Mouse (Mus musculus): ENCODE measurements around the gene BC048679.
"Not testable (repeated sequence)": the region's sequence is repeated elsewhere in the genome, so short reads cannot be mapped to it uniquely, and the experiment has no call there.

BC048679 gene

DNA sequence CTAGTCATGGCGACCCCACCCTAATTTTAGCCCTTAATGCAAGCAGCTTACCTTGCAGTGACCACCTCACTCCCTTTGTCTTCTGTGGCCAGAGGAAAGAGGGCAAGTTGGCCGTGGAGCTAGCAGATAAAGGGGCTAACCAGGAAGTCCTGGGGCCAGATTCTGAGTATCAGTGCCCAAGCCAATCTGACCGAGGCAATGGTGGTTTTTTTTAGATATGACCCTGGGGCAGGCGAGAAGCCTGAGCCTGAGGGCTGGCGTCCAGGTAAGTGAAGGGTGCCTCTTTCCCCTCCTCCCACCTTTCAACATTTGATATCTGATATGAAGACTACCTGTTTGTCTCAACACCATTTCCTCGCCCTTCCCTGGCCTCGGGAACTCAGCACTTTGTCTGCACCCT is at the start of gene BC048679:
Gene BC048679 (minus strand): TSS at position 101 of the 400 bp plus-strand sequence.
- no peak for DNase-seq (ENCODE audit: low spot score in 2 of 2)

DNA sequence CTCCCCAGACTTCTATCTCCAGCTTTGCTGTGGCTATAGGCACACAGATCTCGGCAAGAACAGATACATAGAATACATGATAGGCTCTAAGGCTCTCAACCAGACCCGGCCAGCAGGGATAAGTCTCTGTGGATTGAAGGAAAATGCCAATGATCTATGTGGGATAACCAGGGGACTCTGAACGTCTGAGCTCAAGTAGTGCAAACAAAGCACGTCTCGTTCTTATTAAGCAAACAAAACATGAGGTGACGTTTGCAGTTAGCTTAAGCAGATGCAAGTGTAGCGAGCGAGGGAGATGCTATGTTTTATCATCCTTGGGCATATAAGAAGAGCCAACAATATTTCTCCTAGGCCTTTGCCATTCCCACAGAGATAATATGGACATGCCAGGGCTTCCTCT is 44.9 kb upstream of the BC048679 start:
- DNase-seq (ENCODE audit: low spot score in 2 of 2): no peak

DNA sequence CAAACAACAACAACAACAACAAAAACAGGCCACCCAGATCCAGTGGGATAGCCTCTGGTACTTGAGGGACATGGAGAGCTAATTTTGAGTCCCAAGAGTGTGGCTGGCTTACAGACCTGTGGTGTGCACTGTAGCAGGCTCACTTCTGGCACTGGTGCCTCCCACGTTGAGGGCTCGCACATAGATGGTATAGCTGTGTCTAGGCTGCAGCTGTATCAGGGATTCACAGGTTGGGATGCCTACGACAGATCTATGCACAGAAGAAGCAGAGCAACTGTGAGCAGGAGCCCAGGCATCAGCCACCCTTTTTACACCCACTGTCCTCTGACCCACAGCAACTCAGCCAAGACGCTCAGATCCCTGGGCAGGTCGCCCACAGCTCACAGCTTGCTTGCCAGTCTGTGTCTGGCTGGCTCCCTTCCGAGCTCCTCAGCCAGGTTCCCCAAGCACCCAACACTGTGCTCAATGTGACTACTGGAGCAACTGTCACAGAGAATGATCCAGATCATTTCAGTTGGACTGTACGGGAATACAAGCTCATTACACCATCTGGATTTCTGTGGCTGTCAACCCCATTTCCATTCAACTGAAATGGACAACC is 43.9 kb upstream of the BC048679 start:
- no peak for DNase-seq (ENCODE audit: low spot score in 2 of 2)

DNA sequence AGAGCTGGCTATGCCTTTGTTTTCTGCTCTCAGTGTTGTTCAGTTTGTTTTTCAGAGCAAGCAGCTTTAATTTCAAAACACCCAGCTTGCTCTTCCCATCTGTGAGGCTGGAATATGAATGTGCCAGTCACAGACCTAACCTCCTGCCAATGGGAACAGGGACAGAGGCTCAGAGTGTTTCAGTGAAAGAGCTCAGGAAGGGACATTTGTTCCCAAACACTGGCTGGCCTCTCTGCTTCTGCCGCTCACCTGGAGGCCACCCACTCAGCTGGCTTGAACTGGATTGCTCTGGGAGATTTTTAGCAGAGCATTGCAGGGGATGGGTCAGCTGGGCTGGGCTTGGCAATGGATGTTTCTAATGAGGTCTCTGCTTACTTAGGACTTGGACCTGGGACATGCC is 42.9 kb upstream of the BC048679 start:
- no peak for DNase-seq (ENCODE audit: low spot score in 2 of 2)

DNA sequence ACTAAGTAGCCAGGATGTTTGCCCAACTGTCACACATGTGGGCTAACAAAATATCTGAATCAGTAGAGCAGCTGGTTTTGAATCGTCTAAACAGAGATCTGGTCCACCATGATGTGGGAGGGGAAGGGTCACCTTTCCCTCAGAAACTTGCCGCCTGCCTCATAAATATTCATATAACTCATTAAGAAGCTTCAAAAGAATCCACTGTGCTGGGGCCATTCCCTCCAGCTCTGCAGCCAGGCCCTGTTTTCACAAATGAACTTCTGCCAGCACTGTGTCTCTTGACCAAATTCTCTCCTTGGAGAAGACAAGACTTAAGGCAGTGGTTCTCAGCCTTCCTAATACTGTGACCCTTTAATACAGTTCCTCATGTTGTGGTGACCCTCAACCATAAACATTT is 41.5 kb upstream of the BC048679 start:
- DNase-seq (ENCODE audit: low spot score in 2 of 2): no peak

DNA sequence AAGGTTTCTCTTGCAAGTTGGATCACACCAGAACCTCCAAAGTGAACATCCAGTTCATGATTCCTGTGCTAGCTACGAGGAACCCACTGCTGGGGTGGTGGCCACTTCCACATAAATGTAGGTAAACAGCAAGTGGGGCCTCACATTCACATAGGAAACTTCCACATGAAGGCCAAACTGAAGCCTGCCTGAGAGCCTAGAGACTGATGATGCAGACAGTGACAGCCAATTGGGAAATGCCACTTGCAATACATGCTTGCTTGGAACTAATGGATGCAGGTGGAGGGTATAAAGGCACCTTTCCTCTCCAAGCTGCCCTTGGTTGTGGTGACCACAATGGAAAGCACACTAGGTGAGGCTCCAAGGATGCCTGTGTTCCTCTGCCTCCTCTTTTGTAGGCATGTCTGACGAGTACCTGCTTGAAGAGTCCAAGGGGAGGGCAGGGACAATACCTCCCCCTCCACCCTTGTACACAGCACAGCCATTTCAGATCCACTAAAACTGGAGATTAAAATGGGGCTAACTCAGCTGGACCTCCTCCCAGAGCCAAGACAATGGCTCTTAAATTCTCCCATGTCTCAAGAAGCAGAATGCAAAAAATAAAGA is 40.1 kb upstream of the BC048679 start:
- DNase-seq (ENCODE audit: low spot score in 2 of 2): no peak

DNA sequence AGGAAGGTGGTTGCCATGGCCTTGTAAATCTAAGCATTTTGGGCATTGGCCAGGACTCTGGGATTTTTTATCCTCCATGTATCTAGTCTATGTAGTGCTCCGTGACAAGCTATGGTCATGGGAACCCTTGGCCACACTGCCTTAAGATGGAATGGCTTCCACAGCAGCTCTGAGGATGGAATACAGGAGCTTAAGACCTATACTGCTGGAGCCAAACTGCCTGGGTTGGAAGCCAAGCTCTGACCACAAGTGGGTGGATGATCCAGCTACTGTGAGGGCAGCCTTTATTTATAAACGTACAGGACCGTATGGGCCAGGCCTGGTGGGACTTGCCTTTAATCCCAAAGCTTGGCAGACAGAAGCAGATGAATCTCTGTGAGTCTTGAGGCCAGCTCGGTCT is 38.4 kb upstream of the BC048679 start:
- DNase-seq (ENCODE audit: low spot score in 2 of 2): no peak

DNA sequence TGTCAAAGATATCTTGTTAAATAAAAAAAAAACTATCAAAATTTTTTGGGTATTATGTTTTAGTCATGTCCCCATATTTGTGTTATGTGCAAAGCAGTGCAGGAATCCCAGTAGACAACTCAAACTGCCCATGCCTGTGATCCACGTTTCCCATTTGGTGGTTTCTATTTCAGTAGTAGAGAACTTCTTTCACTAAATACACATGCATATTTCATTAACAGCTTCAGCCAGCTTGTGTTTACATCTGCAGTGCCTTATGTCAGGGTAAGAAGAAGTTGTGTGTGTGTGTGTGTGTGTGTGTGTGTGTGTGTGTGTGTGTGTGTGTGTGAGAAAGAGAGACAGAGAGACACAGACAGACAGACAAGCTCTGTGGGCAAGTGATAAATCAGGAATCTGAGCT is 33.4 kb upstream of the BC048679 start:
- no peak for DNase-seq (ENCODE audit: low spot score in 2 of 2)

DNA sequence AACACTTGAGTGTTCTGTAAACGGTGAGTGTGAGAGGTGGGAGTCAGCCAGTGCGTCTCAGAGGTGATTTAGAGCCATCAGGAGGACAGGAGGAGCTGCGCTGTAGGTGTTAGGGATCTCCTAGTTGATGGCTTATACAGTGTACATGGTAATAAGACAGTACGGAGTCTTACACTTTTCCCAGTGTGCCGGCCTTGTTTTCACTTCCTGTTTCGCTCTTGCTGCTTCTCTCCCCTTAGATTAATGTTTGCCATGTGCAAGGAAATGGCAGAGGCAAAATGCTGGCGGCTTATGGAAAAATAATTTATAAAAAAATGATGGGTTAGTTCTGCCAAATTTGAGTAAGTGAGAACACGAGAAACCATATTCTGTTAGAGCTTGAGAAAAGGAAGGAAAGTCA is 30.8 kb upstream of the BC048679 start:
- DNase-seq (ENCODE audit: low spot score in 2 of 2): no peak

DNA sequence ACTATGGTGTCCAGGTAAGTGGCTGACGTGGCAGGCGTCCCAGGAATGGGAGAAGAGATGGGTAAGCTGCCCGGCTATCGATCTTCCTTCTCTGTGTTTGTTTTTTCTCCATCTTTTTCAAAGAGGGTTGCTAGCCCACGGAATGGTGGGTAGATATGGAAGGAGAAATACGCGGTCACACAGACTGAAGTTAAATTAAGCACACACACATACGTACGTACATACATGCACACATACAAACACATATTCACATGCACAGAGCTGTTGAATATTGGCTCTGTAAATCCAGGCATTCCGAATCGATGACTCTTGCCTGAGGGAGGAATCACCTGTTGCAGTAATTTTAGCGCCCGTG is 25.6 kb upstream of the BC048679 start:
- no peak for DNase-seq (ENCODE audit: low spot score in 2 of 2)

DNA sequence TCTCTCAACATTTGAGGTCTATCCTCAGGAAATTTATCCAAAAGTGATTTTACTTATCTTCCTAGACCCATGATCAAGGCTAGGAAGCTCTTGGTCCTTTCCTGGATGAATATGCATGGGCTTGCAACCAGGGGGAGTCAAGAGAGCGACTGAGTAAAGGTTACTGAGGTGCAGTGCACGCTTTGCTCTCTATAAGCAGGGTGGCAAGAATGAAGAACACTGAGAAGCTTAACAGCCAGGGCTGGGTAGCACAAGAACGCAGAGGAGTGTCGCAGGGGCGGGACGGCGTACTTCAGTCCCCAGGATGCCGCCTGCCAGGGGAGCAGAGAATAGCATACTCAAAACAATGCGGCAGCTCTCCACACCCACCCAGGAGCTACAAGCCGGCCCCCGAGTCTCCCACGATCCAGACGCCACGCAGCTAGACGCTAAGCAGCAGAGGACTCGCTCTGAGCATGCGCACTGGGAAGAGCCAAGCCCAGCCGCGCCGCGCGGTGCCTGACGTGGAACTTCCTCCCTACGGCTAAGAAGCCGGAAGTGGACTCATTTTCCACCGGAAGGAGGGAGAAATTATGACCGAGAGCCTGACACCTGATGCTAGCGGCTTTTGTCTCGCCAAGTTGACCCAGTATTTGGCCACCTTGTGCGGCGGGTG is 25.1 kb upstream of the BC048679 start:
- DNase-seq (ENCODE audit: low spot score in 2 of 2): peak; percentile 73 to 90

DNA sequence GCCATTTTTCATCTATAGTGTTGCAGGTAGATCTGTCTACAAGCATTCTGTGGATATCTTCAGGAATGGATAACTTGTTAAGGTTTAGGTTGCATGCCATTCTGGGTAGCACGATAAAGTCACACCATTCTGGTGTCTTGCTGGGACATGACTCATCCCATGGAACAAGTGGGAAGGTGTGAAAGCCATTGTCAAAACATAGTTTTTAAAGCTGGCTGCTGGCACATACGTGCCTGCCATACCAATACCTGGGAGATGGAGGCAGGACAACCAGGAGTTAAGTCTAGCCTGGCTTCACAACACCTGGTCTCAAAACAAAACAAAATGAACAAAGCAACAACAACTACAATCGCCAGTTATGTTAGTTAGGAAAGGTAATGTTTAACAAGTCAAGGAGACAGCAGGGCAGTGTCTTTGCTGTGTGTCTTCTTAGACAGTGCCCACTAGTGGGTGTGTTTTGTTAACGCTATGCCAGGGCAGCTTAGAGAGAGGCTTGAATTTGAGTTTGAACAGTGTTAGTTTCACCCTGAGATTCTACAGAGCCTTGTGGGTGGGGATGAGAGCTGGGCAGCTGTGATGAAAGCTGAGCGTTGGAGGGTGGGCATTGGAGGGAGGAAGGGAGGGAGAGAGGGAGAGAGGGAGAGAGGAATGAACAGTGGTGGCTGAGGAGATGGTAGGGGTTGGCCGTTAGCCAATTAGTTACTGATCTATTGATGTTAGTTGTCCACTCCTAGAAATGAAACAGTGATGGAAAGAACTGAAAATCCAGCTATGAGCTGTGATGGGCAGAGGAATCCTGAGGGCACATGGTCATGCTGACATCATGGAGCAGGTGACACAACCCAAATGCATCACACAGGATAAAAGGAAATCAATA is 18.3 kb upstream of the BC048679 start:
- no peak for DNase-seq (ENCODE audit: low spot score in 2 of 2)

DNA sequence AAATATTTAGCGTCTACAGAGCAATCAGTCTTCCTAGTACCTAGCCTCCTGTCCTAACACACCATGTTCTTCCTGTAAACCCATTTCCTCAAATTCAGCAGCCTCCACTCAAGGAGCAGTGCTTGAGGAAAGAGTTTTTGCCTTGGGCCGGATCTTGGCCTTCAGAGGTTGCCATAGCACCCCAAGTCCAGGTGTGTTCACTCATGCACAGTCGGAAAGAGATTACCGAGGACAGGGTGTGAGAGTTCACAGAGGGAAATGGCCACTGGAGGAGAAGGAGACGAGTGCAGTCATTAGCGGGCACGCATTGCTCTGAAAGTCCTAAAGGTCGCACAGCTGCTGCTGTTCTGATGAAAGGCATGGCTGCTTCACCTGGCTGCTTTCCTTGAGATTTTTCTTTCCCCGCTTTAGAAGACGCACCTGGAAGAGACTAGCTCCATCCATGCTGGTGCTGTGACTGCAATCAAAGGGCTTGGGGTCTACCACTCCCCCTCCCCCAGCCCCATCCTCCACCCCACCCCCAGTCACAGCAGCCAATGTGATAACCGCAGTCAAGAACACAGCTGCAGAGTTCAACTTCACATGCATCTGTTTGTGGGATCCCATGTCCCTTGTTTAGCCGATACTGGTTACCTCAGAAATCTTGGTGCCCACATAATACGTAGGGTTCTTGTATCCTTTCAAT is 17.0 kb upstream of the BC048679 start:
- DNase-seq (ENCODE audit: low spot score in 2 of 2): no peak

DNA sequence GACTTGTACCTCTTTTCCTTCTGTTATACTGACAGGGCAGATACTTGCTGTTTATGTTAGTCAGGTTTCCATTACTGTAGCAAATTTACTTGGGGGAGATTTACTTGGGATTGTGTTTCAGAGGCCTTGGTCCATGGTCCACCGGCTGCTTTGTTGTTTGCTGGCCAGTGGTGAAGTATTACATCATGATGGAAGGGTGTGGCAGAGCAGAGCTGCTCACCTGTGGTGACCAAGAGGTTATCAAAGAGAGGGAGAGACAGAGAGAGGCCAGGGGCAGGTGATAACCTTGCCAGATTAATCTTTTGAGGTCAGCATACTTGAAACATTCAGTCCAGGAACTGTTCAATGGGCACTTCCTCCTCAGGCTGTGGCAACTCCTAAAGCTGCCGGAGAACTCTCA is 3.0 kb upstream of the BC048679 start:
- no peak for DNase-seq (ENCODE audit: low spot score in 2 of 2)

DNA sequence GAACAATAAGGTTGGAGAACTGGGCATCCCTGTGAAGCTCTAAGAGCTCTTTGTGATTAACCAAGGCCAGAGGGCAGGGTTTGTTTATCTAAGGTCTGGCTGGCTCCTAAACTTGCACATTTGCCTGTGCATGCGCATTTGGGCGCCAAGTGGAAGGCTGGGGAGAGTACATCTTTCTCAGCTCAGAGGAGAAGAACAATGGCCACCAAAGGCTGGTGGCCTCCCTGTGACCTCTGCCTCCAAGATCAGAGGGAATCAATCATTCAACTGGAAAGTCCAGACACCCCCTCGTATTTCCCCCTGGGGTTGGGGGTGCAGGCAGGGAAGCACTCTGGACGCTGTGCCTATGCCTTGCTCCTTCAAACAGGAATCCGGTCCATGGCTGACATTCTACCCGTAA is 910 bp downstream of the BC048679 start:
- DNase-seq (ENCODE audit: low spot score in 2 of 2): no peak

DNA sequence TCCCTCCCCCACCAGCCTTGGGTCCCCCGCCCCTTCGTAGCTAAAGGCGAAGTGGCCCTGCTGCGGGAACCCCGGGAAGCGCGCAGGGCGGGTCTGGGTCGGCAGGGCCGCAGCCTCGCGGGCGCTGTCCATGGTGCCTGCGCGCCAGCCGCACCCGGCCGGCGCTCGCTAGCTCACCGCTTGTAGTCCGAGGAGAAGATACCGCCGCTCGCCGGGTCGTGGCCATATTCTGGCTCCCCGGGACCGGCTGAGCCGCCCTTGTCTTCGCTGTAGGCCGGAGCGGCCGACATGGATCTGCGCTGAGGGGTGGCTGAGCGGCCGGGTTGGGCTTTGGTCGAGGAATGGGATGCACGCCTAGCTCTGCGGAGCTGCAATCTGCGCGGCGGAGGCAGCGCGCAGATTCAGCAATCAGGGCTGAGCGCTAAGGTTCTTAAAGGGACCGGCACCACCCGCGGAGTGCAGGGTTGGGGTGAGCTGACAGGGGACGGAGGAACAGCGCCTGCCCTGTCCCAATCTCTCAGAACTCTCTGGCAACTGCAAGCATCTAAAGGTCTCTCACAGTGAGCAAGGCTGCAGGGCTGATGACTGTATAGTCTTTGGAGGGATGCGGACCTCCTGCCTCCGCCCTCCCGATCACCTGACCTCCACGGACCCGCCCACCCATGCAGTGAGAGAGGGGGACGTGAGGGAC is 4.6 kb downstream of the BC048679 start, which contains the start of gene Ap3b2:
Gene Ap3b2 (minus strand): TSS at position 595 of the 691 bp plus-strand sequence.
- peak; percentile 11 to 59 for DNase-seq (ENCODE audit: low spot score in 2 of 2)

DNA sequence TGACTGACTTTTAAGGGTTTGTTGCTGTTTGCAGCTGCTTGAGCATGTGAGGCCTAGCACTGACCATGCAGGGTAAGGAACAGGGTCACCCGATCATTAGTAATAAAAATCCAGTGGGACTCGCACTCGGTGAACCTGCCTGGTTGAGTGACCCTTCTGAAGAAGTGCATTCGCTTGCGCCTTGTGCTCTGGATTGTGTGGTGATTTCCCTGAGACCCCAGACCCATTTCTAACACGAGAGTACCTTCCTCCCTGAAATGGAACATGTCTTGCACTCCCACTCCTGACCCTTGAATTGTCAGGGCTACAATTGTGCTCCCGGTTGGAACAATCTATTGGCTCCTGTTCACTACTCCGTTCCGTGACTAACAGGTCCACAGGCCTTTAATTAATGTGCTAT is 5.5 kb downstream of the BC048679 start:
- no peak for DNase-seq (ENCODE audit: low spot score in 2 of 2)

DNA sequence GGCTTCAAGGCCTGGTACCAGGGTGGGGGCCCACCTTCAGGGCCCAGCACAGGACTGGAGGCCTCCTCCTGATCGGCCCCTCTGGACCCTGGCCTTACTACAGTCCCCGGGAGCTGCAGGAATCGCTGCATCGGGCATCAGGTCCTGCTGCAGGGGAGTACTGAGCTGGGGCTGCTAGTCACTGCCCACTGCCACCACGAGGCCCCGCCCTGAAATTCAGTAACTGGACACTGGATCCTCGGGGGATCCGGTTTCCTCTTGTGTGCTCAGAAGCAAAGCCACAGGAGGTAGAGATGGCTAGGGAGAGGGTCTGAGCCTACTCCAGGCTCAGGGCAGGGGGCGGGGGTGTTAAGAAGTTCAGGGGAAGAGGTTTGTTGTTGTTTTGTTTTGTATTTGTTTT is 8.4 kb downstream of the BC048679 start:
- no peak for DNase-seq (ENCODE audit: low spot score in 2 of 2)

DNA sequence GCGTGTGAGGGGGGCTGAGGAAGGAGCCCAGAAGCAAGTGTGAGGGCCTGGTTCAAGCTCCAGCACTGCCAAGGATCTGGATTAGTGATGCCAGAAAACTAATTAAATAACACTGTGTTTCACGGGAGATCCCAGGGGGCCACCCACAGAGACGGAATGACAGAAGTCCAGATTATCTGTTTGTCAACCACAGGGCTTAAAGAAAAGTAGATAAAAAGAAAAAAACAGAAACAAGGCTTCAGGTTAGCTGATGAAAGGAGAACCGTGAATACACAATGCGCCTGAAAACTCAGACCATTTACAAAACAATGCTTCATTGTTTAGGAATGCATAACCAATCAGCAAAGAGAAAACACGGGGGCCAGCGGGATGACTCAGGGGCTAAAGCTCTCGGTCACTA is 17.3 kb downstream of the BC048679 start:
- DNase-seq (ENCODE audit: low spot score in 2 of 2): no peak

DNA sequence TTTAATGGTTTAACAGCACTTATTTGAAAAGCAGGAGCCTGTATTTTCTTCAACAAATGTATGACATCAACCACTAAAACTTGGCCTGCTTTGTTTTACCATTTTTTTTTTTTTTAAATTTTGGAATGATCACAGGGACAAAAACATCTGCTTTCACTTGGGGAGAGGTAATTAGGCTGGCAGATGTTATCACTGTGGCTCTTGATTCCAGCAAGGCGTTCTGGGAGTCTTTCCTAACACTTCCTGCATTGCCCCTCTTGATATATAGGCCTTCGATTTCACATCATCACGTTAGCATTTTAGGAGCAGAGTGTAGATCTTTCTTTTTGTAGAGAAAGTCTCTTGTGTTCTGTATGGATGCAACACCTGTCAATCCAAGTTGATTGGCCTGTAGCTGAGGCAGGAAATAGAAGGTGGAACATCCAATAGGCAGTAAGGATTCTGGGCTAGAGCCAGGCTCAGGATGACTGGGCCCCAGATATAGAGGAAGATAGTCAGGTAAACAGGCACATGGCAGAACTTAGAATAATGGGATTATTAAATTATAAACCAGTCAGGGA is 18.5 kb downstream of the BC048679 start:
- DNase-seq (ENCODE audit: low spot score in 2 of 2): no peak

DNA sequence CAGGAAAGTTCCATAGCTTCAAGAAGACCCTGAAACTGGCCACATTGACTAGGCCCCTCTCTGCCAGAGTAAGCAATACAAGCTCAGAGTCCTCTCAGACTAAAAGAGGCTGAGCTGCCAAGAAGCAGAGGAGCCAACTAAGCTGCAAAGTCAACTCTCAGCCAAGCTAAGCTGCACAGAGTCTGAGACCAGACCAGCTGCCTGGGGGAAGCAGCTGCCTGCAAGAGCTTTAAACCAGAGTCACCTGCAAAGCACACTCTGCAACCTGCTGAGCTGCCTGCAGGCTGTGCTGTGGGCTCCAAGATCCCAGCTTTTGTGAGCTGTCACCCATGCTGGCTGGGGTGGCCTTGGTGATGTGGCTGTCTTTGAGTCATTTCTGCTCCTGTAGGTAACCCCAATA is 19.8 kb downstream of the BC048679 start:
- not testable (repeated sequence) for DNase-seq (ENCODE audit: low spot score in 2 of 2)

All from spleen, postnatal 10 days (tissue).